Mouse (Mus musculus): ENCODE measurements around the gene Inafm1. TPM values are rescaled to one million over a fixed set of nuclear protein-coding genes. Genes with fewer than 3 reads are reported as not detected.
"Not testable (repeated sequence)": the region's sequence is repeated elsewhere in the genome, so short reads cannot be mapped to it uniquely, and the experiment has no call there.

Inafm1 gene
- polyA plus RNA-seq, 1 experiment, result not detected

DNA sequence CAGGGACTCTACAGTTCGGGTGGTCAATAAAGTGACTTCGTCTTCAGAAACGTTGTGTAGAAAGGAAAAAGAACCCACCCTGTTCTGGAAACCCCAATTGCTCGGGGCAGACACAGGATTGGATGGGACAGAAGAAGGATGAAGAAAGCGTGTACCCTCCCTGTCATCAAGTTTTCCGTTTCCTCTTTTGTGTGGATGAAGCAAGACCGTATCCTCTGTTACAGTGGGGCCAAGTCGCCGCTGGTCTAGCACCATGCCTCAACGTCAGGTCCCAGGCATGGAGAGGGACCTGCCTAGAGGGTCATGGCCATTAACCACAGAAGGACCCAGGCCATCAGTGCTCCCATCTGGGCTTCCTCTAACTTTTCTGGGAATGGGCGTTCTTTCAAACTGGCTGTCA is 15.6 kb downstream of the Inafm1 start:
- Histone ChIP-seq H3K27ac (ENCODE audit: insufficient read depth, low read depth, low read length) (no peak overlapping the region), H3K4me1 (ENCODE audit: control insufficient read depth, insufficient read depth, low read length) (no peaks in the 10 kb centered on the region), H3K4me3 (ENCODE audit: insufficient read depth, low read depth, low read length) (no peak overlapping the region)
- 88% methylated on average over 11 of the region's 11 CpGs for WGBS
- TF ChIP-seq POLR2A (IDR thresholded peaks at IDR 0.05; ENCODE audit: insufficient read depth, low read depth, low read length), result no peak
- TF ChIP-seq CTCF (IDR thresholded peaks at IDR 0.05; ENCODE audit: insufficient read depth, low read depth, low read length), result no peak

- 83% methylated on average over 4 of the region's 4 CpGs for WGBS
These were observed 17.5 kb downstream of the Inafm1 start for GRCm38 (mm10) chr7:16255963-16256362.

DNA sequence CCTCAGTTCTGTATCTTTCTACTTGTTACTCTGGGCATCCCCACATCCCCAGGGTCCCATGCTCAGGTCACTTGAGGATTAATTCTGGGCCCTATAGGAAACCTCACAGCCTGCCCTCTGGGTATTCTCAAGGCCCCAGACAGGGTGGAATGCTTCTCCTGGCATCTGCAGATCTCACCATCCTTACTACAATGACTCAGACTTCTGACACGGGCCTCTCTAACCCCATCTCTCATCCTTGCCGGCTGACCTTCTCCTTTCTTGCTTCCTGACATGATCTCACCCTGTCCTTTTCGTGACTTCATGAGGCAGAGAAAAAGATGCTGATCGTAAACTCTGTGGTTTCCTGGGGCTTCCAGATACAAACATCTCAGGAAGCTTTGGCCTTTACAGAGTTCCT is 19.2 kb downstream of the Inafm1 start:
- TF ChIP-seq CTCF (IDR thresholded peaks at IDR 0.05; ENCODE audit: insufficient read depth, low read depth, low read length) (no peak), POLR2A (IDR thresholded peaks at IDR 0.05; ENCODE audit: insufficient read depth, low read depth, low read length) (no peak)
- Histone ChIP-seq H3K4me3 (ENCODE audit: insufficient read depth, low read depth, low read length) (no peak overlapping the region), H3K4me1 (ENCODE audit: control insufficient read depth, insufficient read depth, low read length) (no peaks in the 10 kb centered on the region), H3K27ac (ENCODE audit: insufficient read depth, low read depth, low read length) (no peak overlapping the region)
- WGBS, result 71% methylated on average over 4 of the region's 4 CpGs

More at GRCm38 (mm10) chr7:16255963-16256362, 17.5 kb downstream of the Inafm1 start:
- not testable (repeated sequence) for H3K27ac ChIP-seq (ENCODE audit: insufficient read depth, low read depth, low read length); H3K4me1 ChIP-seq (ENCODE audit: control insufficient read depth, insufficient read depth, low read length); H3K4me3 ChIP-seq (ENCODE audit: insufficient read depth, low read depth, low read length)

DNA sequence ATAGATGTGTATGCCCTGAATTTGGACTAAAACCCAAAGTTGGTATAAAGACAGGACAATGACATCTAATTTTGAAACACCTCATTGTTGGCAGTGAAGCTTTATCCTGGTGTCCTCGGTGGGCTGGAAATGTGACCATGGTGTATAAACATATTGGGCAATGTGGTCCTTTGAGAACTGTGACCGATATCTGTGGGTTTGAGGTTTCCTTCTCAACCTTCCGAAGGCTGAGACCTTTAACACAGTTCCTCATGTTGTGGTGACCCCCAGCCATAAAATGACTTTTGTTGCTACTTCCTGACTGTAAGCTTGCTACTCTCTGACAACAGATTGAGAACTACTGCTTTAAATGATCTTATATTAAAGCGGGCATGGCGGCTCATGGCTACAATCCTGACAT is 22.7 kb downstream of the Inafm1 start:
- no peak for TF ChIP-seq CTCF (IDR thresholded peaks at IDR 0.05; ENCODE audit: insufficient read depth, low read depth, low read length)
- TF ChIP-seq POLR2A (IDR thresholded peaks at IDR 0.05; ENCODE audit: insufficient read depth, low read depth, low read length), result no peak
- WGBS, result 79% methylated on average over 5 of the region's 5 CpGs
- no peak overlapping the region for H3K4me3 ChIP-seq (ENCODE audit: insufficient read depth, low read depth, low read length)
- no peak overlapping the region for H3K27ac ChIP-seq (ENCODE audit: insufficient read depth, low read depth, low read length)
- no peaks in the 10 kb centered on the region for H3K4me1 ChIP-seq (ENCODE audit: control insufficient read depth, insufficient read depth, low read length)

DNA sequence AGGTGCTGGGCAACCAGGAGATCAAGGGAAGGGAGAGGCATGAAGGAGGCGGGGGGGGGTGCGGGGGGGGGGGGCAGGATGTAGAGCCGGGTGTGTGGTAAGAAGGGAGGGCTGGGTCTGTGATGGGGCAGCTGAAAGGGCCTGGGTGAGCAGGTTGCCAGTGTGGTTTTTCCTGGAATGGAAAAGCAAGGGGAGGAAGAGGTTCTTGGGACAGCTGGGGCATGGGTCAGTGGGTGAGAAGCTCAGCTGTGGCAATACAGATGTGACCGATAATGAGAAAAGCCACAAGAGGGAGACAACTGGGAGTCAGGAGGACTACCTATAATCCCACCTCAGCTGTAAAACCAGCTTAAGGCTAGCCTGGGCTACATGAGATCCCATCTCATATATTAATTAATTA is 27.5 kb downstream of the Inafm1 start:
- no peak overlapping the region for H3K4me3 ChIP-seq (ENCODE audit: insufficient read depth, low read depth, low read length)
- WGBS, result 82% methylated on average over 1 of the region's 4 CpGs
- TF ChIP-seq CTCF (IDR thresholded peaks at IDR 0.05; ENCODE audit: insufficient read depth, low read depth, low read length) (no peak), POLR2A (IDR thresholded peaks at IDR 0.05; ENCODE audit: insufficient read depth, low read depth, low read length) (no peak)
- no peak overlapping the region for H3K27ac ChIP-seq (ENCODE audit: insufficient read depth, low read depth, low read length)
- no peaks in the 10 kb centered on the region for H3K4me1 ChIP-seq (ENCODE audit: control insufficient read depth, insufficient read depth, low read length)

GRCm38 (mm10) chr7:16244067-16244466 is 29.4 kb downstream of the Inafm1 start, which contains the start of gene C5ar2:
Gene C5ar2 (minus strand): TSS chr7:16244154.
- no peak within 1 kb of the TSS for H3K4me3 ChIP-seq (ENCODE audit: insufficient read depth, low read depth, low read length)
- TF ChIP-seq POLR2A (IDR thresholded peaks at IDR 0.05; ENCODE audit: insufficient read depth, low read depth, low read length) (no peak), CTCF (IDR thresholded peaks at IDR 0.05; ENCODE audit: insufficient read depth, low read depth, low read length) (no peak)
- H3K27ac ChIP-seq (ENCODE audit: insufficient read depth, low read depth, low read length), result no peak within 1 kb of the TSS
- WGBS, result 80% methylated on average over 5 of the region's 5 CpGs
- no peaks in the 10 kb centered on the region for H3K4me1 ChIP-seq (ENCODE audit: control insufficient read depth, insufficient read depth, low read length)

GRCm38 (mm10) chr7:16242198-16242597 is 31.2 kb downstream of the Inafm1 start:
- 87% methylated on average over 6 of the region's 6 CpGs for WGBS

GRCm38 (mm10) chr7:16241787-16242186 is 31.6 kb downstream of the Inafm1 start:
- WGBS, result 65% methylated on average over 11 of the region's 11 CpGs
- no peaks in the 10 kb centered on the region for H3K4me1 ChIP-seq (ENCODE audit: control insufficient read depth, insufficient read depth, low read length)
- no peak for TF ChIP-seq CTCF (IDR thresholded peaks at IDR 0.05; ENCODE audit: insufficient read depth, low read depth, low read length)
- no peak for TF ChIP-seq POLR2A (IDR thresholded peaks at IDR 0.05; ENCODE audit: insufficient read depth, low read depth, low read length)
- H3K27ac ChIP-seq (ENCODE audit: insufficient read depth, low read depth, low read length), result no peak overlapping the region
- no peak overlapping the region for H3K4me3 ChIP-seq (ENCODE audit: insufficient read depth, low read depth, low read length)

More at GRCm38 (mm10) chr7:16242198-16242597, 31.2 kb downstream of the Inafm1 start:
- Histone ChIP-seq H3K27ac (ENCODE audit: insufficient read depth, low read depth, low read length) (no peak overlapping the region), H3K4me1 (ENCODE audit: control insufficient read depth, insufficient read depth, low read length) (no peaks in the 10 kb centered on the region), H3K4me3 (ENCODE audit: insufficient read depth, low read depth, low read length) (no peak overlapping the region)
- TF ChIP-seq CTCF (IDR thresholded peaks at IDR 0.05; ENCODE audit: insufficient read depth, low read depth, low read length) (no peak), POLR2A (IDR thresholded peaks at IDR 0.05; ENCODE audit: insufficient read depth, low read depth, low read length) (no peak)

DNA sequence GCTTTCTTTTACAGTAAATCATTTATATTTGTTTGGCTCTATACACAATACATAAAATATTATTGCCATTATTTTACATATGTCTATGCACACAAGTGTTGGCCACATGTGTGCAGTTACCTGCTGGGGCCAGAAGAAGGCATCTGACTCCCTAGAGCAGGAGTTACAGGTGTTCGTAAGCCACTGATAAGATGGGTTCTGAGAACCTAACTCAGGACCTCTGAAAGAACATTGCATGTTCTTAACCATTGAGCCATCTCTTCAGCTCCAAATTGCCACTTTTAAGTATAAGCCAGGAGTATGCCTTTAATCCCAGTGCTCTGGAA is 32.5 kb downstream of the Inafm1 start:
- H3K4me3 ChIP-seq (ENCODE audit: insufficient read depth, low read depth, low read length), result no peak overlapping the region
- WGBS, result 98% methylated on average over 1 of the region's 1 CpGs
- TF ChIP-seq CTCF (IDR thresholded peaks at IDR 0.05; ENCODE audit: insufficient read depth, low read depth, low read length), result no peak
- TF ChIP-seq POLR2A (IDR thresholded peaks at IDR 0.05; ENCODE audit: insufficient read depth, low read depth, low read length), result no peak
- H3K27ac ChIP-seq (ENCODE audit: insufficient read depth, low read depth, low read length), result no peak overlapping the region
- no peaks in the 10 kb centered on the region for H3K4me1 ChIP-seq (ENCODE audit: control insufficient read depth, insufficient read depth, low read length)

GRCm38 (mm10) chr7:16240281-16240977 is 33.0 kb downstream of the Inafm1 start:
- Histone ChIP-seq H3K27ac (ENCODE audit: insufficient read depth, low read depth, low read length) (no peak overlapping the region), H3K4me3 (ENCODE audit: insufficient read depth, low read depth, low read length) (no peak overlapping the region), H3K4me1 (ENCODE audit: control insufficient read depth, insufficient read depth, low read length) (no peaks in the 10 kb centered on the region)
- no peak for TF ChIP-seq POLR2A (IDR thresholded peaks at IDR 0.05; ENCODE audit: insufficient read depth, low read depth, low read length)
- no peak for TF ChIP-seq CTCF (IDR thresholded peaks at IDR 0.05; ENCODE audit: insufficient read depth, low read depth, low read length)
- WGBS, result 81% methylated on average over 7 of the region's 7 CpGs

Measured in olfactory bulb, adult 2 months (tissue).